Mouse (Mus musculus): Measurements from ENCODE around the gene Tgfa.

Tgfa gene

GRCm38 (mm10) chr6:86186106-86186955 lies 8.7 kb upstream of the Tgfa start:
- in situ Hi-C loops (cut with MboI; ENCODE audit: unreplicated experiment in 2 of 2): no loop called here

- in situ Hi-C loops (cut with MboI; ENCODE audit: unreplicated experiment in 2 of 2): no loop called here
Measured at GRCm38 (mm10) chr6:86188741-86189480, 6.1 kb upstream of the Tgfa start.

- in situ Hi-C loops (cut with MboI; ENCODE audit: unreplicated experiment in 2 of 2): loop anchor here (5.0 kb wide), 2 partner anchors 157 to 172 kb away; no protein-coding TSS in a partner anchor
Measured at GRCm38 (mm10) chr6:86190622-86191021, 4.4 kb upstream of the Tgfa start.

GRCm38 (mm10) chr6:86192978-86193377 lies 2.0 kb upstream of the Tgfa start:
- in situ Hi-C loops (cut with MboI; ENCODE audit: unreplicated experiment in 2 of 2): loop anchor here (5.0 kb wide), 2 partner anchors 154 to 169 kb away; no protein-coding TSS in a partner anchor

GRCm38 (mm10) chr6:86193879-86194278 lies 1.1 kb upstream of the Tgfa start:
- in situ Hi-C loops (cut with MboI; ENCODE audit: unreplicated experiment in 2 of 2): loop anchor here (5.0 kb wide), 2 partner anchors 153 to 168 kb away; no protein-coding TSS in a partner anchor

DNA sequence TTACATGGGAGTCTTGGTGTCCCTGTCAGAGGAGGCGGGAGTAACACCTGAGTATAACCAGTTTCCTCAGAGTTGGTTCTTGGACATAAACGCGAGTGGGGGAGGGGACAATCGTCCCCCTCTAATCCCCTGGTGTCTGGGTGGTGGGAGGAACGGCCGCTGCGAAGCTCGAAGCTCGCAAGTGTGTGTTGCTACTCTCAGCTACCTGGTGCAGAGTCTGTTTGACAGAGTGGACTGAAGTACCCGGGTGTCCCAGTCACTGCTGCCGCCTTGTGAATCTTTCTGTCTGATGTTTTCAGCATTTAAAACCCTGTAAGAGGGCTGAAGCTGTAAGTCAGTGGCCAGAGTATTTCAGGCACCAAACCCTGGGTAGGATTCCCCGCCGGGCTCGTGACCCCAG lies 1.0 kb downstream of the Tgfa start:
- in situ Hi-C loops (cut with MboI; ENCODE audit: unreplicated experiment in 2 of 2): no loop called here

DNA sequence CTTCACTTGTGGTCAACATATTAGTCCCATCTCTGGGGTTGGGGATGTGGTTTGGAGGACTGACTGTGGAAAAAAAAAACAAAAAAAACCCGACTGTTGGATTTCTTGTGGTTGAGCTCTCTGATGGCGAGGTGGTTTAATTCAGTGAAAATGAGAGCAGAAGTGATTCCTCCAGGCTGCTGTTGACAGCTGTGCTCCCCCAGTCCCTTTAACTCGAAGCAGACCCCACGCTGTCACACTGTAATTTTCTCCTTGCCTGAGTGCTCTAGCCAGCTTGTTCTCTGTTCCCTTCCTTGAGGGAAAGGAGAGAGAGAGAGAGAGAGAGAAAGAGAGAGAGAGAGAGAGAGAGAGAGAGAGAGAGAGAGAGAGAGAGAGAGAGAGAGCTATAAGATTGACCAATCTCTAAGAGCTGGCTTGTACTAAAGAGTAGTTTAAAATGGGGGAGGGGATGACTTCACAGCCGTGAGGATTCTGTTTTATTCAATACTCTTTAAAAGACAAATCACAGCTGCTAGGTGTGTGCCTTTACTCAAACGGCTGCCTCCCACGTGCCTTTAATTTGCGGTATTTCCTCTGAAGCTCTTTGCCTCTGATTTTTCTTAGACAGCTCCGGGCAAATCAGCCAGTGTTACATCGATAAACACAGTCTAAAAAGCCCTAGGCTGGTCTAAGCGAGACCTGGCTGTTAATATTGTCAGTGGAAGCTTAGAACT lies 2.3 kb downstream of the Tgfa start:
- in situ Hi-C loops (cut with MboI; ENCODE audit: unreplicated experiment in 2 of 2): no loop called here

DNA sequence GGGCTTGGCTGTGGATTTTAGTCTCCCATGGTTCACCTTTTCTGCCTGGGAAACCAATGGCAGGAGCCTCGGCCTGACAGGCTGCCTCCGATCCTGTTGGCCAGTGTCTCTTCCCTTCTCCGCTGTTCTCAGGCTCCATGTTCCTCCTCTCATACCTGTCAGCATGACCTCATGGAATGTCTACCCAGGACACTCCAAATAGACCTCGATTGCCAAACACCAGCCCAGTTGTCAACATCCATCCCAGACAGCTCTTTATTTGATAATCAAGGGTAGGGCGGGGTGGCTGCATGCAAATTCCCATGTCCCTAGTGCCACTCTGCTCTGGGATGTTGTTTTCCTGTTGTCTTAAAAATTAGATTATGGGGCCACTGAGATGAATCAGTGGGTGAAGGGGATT lies 5.9 kb downstream of the Tgfa start:
- in situ Hi-C loops (cut with MboI; ENCODE audit: unreplicated experiment in 2 of 2): no loop called here

DNA sequence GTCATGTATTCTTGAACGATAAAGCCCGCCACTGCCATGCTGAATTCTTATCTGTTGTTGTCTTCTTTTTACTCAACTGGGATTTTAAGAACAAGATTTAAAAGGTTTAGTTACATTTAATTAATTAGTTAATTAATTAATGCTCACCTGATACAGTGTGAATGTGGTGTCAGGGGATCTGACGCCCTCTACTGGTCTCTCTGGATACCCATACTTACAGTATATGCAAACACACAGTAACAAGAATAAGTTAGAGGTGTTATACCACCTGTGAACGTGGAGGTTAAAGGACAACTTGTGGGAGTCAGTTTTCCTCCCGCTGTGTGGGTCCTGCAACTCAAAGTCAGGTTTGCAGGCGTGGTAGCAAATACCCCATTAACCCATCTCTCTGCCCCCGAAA lies 8.1 kb downstream of the Tgfa start:
- in situ Hi-C loops (cut with MboI; ENCODE audit: unreplicated experiment in 2 of 2): no loop called here

GRCm38 (mm10) chr6:86206014-86206413 lies 11.0 kb downstream of the Tgfa start:
- in situ Hi-C loops (cut with MboI; ENCODE audit: unreplicated experiment in 2 of 2): loop anchor here in 1 of 2 experiments (5.0 kb wide), 1 partner anchor 64 kb away; no protein-coding TSS in a partner anchor

DNA sequence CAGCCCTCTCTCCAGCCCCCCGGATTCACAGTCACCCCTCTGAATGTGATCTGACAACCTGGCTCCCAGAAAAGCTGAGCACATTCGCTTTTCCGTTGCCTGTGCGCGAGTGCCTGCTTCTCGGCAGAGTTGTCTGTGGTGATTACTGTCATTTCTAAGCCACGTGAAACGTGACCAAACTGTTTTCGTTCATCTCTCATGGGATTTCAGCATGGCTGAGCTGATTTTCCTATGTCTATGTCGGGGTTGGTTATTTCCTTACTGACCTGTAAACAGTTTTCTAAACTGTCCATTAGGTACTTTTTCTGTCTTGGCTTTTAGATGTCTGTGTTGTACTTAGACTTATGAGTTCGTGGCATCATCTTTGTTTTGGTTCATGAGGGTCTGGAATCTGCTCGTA lies 12.0 kb downstream of the Tgfa start:
- in situ Hi-C loops (cut with MboI; ENCODE audit: unreplicated experiment in 2 of 2): loop anchor here in 1 of 2 experiments (5.0 kb wide), 1 partner anchor 65 kb away; no protein-coding TSS in a partner anchor

GRCm38 (mm10) chr6:86209133-86210016 lies 14.4 kb downstream of the Tgfa start:
- in situ Hi-C loops (cut with MboI; ENCODE audit: unreplicated experiment in 2 of 2): loop anchor here in 1 of 2 experiments (5.0 kb wide), 1 partner anchor 67 kb away; no protein-coding TSS in a partner anchor

DNA sequence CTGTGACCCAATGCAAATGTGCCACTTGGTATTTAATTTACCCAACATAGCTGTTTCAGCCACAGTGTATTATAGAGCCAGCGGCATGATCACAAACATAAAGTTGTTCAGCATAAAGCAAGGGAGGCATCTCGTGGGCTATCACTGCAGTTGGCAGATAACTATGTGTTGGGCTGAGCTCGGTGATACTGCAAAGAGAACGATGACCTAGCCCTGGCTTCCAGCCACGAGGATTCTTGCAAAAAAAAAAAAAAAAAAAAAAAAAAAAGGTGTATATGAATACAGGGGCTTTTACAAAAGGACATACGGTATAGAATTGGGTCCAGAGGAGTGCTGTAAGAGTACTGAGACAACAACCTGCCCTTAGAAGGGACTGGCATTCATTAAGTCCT lies 15.0 kb downstream of the Tgfa start:
- in situ Hi-C loops (cut with MboI; ENCODE audit: unreplicated experiment in 2 of 2): no loop called here

GRCm38 (mm10) chr6:86210619-86211018 lies 15.6 kb downstream of the Tgfa start:
- in situ Hi-C loops (cut with MboI; ENCODE audit: unreplicated experiment in 2 of 2): no loop called here

DNA sequence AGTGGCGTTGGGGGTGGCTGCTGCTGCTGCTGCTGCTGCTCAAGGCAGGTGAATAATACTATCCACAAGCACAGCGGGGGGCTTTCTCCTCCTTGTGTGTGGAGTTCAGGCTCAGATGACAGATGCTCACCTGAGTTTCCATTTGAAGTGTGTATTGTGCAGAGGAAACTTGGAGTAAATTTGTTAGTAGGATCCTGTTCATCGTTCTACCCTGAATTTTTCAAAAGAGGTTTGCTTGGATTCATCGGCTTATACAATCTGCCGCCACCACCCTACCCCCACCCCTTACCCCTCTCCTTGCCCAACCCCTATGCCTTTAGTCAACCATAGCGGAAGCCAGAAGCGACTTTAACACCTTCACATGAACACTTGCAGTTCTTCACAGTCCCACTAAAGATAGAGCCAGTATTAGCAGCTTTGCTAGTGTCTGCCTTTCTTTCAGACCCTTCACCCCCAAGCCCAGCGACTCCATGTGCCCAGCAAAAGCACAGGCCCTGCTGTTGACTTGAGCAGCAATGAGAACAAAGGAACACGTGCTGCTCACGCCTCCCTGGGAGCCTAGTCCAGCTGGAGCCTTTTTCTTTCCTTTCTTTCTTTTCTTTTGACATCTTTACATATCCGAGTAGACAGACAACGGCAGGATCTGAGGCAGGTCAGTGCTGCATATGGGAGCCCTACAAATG lies 16.2 kb downstream of the Tgfa start:
- in situ Hi-C loops (cut with MboI; ENCODE audit: unreplicated experiment in 2 of 2): no loop called here

DNA sequence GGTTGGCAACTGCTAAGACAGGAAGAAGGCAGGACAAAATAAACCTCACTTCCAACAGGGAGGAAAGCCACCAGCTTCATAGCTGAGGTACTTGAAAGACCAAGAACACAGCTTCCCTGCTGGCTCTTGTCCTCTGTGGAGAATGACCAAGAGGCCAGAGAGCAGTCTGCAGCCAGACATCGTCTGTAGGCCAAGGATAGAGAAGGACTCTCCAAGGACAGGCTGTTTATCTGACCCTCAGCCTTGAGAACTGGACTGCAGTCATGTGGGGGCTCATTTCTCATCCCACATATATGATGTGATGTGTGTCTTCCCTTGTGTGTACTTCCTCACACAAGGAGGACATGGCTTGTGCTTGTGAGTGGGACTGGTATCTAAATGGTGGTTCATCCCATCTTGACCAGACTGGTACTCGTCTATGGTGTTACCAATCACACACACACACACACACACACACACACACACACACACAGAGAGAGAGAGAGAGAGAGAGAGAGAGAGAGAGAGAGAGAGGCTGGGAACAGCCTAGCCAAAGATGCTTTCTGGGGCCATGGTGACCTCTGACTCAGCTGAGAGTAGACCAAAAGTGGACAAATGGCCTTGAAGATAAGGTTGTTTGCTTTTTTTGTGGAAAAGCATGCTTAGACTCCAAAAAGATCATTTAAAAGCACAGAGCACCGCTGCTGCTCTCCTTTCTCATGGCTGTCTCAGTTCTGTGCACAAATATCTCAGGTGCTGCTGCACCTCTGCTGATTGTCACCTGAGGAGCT lies 18.0 kb downstream of the Tgfa start:
- in situ Hi-C loops (cut with MboI; ENCODE audit: unreplicated experiment in 2 of 2): no loop called here

DNA sequence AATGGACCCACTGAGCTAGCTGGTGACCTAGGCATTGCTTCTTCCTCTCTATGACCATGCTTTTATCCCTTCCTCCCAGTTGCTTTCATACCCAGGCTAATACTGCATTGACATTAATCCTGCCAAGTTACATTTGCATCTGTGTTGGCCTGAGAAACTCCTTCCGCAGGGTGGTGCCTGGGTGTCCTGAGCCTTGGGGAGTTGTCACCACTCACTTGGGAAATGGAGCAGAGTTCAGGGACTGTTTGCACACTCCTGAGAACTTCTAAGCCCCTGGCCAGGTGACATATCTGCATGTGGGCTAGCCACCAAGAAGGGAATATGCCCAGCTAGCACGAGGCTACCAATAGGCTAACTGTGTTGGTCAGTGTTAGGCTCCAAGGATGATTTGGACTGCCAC lies 23.0 kb downstream of the Tgfa start:
- in situ Hi-C loops (cut with MboI; ENCODE audit: unreplicated experiment in 2 of 2): no loop called here

DNA sequence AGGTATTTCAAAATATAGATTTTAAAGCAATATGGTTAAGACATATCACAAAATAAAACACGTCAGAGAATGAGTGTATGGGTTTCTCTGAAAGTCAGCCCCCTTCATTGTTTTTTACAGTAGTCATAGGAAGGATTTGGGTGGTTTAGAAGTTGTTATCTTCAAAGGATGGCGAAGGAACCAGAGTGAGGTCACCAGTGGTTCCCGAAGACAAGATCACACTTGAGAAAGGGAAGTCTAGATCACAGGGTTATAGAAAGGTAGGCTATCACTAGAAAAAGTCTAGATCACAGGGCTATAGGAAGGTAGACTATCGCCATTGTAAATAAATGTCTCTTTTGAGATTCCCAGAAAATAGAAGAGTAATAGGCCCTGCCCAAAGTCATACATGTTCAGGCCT lies 23.7 kb downstream of the Tgfa start:
- in situ Hi-C loops (cut with MboI; ENCODE audit: unreplicated experiment in 2 of 2): no loop called here

- in situ Hi-C loops (cut with MboI; ENCODE audit: unreplicated experiment in 2 of 2): no loop called here
Measured at GRCm38 (mm10) chr6:86219494-86219893, 24.5 kb downstream of the Tgfa start.

Data from v-Abl transformed pro-B cells (cell line).